Mouse (Mus musculus) retina, postnatal 1 day (tissue): Measurements from ENCODE around the gene Hmga2.
"Not testable (repeated sequence)": the region's sequence is repeated elsewhere in the genome, so short reads cannot be mapped to it uniquely, and the experiment has no call there.

Experiments used
- DNase-seq: peaks from one replicate; pipeline ENCODE4 v3.0.0-alpha.2; 2012

Hmga2 gene

DNA sequence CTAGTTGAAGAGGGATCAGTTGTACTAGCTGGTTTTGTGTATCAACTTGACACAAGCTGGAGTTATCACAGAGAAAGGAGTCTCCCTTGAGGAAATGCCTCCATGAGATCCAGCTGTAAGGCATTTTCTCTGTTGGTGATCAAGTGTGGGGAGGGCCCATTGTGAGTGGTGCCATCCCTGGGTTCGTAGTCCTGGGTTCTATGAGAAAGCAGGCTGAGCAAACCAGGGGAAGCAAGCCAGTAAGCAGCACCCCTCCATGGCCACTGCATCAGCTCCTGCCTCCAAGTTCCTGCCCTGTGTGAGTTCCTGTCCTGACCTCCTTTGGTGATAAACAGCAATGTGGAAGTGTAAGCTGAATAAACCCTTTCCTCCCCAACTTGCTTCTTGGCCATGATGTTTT, 137.8 kb downstream of the Hmga2 start:
- DNase-seq: not testable (repeated sequence)

GRCm38 (mm10) chr10:120327946-120328345, 148.3 kb downstream of the Hmga2 start:
- DNase-seq: no peak

GRCm38 (mm10) chr10:120323584-120324203, 152.6 kb downstream of the Hmga2 start:
- DNase-seq: no peak

GRCm38 (mm10) chr10:120322815-120323214, 153.5 kb downstream of the Hmga2 start:
- DNase-seq: no peak

DNA sequence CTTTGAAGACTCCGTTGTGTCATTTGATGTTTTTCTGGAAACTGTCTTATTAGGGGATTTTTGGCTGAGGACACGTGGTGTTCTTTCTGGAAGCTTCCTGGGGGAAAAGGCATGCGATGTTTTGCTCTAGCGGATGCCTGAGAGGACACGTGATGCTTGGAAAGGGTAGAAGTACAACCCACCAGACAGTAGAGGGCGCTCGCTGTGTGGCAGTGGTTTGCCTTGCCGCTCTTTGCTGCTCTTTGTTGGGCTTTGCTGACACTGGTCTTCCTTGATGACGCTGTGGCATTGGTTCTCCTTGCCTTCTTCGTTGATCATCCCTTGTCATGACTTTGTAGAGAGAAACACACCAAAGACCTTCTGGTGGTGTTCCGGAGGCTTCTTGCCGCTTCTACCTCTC, 156.7 kb downstream of the Hmga2 start:
- DNase-seq: no peak
